ENCODE assay signal across 8 mouse cellular contexts in genomic region chr7:129592132-129592745, GRCm38 (mm10). TPM values are rescaled to one million over a fixed set of nuclear protein-coding genes. Genes with fewer than 3 reads are reported as not detected.
DNase-seq lines count a peak whose midpoint lies in the region; ATAC-seq and TF ChIP-seq lines count a peak whose summit lies in the region.

No protein-coding gene starts in this region.

- H3K36me3 ChIP-seq in kidney, embryonic 14.5 days (ENCODE audit: control insufficient read depth, insufficient read depth, low read length), result peaks cover 7% of the 10 kb centered on the region
- H3K36me3 ChIP-seq in hindbrain, embryonic 11.5 days (ENCODE audit: control insufficient read depth, insufficient read depth, low read length), result no peaks in the 10 kb centered on the region

- H3K9ac ChIP-seq in kidney, embryonic 14.5 days (ENCODE audit: low read depth, low read length), result peak overlapping the region; percentile 75
- peak overlapping the region; percentile 82 for H3K9ac ChIP-seq in hindbrain, embryonic 11.5 days (ENCODE audit: low read depth, low read length)

- peak overlapping the region; percentile 59 for H3K4me2 ChIP-seq in kidney, embryonic 14.5 days (replicated peaks; ENCODE audit: low read depth, low read length)
- H3K4me2 ChIP-seq in hindbrain, embryonic 11.5 days (replicated peaks; ENCODE audit: low read depth, low read length), result peak overlapping the region; percentile 51

- no peaks in the 10 kb centered on the region for H3K27me3 ChIP-seq in kidney, embryonic 14.5 days (ENCODE audit: control insufficient read depth, insufficient read depth, low read length)
- no peaks in the 10 kb centered on the region for H3K27me3 ChIP-seq in hindbrain, embryonic 11.5 days (ENCODE audit: control insufficient read depth, insufficient read depth, low read length)

- no peak; the same call in 1 of the 2 replicates for ATAC-seq in kidney, embryonic 14.5 days (ENCODE audit: low FRiP score, low TSS enrichment)
- peak; percentile 64 for ATAC-seq in hindbrain, embryonic 11.5 days (ENCODE audit: low FRiP score)
- ATAC-seq in megakaryocyte progenitor cell, adult 5-6 weeks (replicated peaks; ENCODE audit: poor library complexity), result peak; percentile 49

- peaks cover 3% of the 10 kb centered on the region; the same call in 1 of the 2 replicates for H3K4me1 ChIP-seq in kidney, embryonic 14.5 days (ENCODE audit: control insufficient read depth, insufficient read depth, low read length)
- no peaks in the 10 kb centered on the region for H3K4me1 ChIP-seq in bone marrow, adult 2 months (ENCODE audit: control insufficient read depth, insufficient read depth, low read length)
- no peaks in the 10 kb centered on the region for H3K4me1 ChIP-seq in hindbrain, embryonic 11.5 days (replicated peaks; ENCODE audit: control insufficient read depth, insufficient read depth, low read length)

- no peaks in the 10 kb centered on the region for H3K9me3 ChIP-seq in kidney, embryonic 14.5 days (ENCODE audit: control insufficient read depth, low read length)
- H3K9me3 ChIP-seq in hindbrain, embryonic 11.5 days (ENCODE audit: control insufficient read depth, low read length), result no peaks in the 10 kb centered on the region

- no peak for DNase-seq in kidney, postnatal 4 days
- DNase-seq in hindbrain, embryonic 11.5 days (ENCODE audit: low spot score), result no peak
- DNase-seq in adrenal gland, adult 8-10 months, result no peak
- no peak for DNase-seq in urinary bladder, postnatal 4 days (ENCODE audit: low spot score in 2 of 2)
- no peak for DNase-seq in ovary, postnatal 36 days (ENCODE audit: low spot score)

- TF ChIP-seq CTCF in bone marrow, adult 2 months (IDR thresholded peaks at IDR 0.05; ENCODE audit: control insufficient read depth, insufficient read depth, low read length), result no peak

- TF ChIP-seq POLR2A in bone marrow, adult 2 months (IDR thresholded peaks at IDR 0.05; ENCODE audit: borderline replicate concordance, control insufficient read depth, low read depth, low read length), result no peak

- under 1% methylated on average over 13 of the region's 13 CpGs for WGBS in kidney, embryonic 14.5 days
- 2% methylated on average over 13 of the region's 13 CpGs for WGBS in bone marrow, adult 2 months
- 2% methylated on average over 13 of the region's 13 CpGs for WGBS in hindbrain, embryonic 11.5 days

- peak overlapping the region; percentile 60 for H3K4me3 ChIP-seq in kidney, embryonic 14.5 days (ENCODE audit: low read length)
- peak overlapping the region; percentile 81 for H3K4me3 ChIP-seq in bone marrow, adult 2 months (replicated peaks; ENCODE audit: control insufficient read depth, low read depth, low read length)
- H3K4me3 ChIP-seq in hindbrain, embryonic 11.5 days (ENCODE audit: low read depth, low read length), result peak overlapping the region; percentile 66

- peak overlapping the region; percentile 92 for H3K27ac ChIP-seq in kidney, embryonic 14.5 days (ENCODE audit: low read depth, low read length)
- peak overlapping the region; percentile 88 for H3K27ac ChIP-seq in bone marrow, adult 2 months (ENCODE audit: control insufficient read depth, insufficient read depth, low read depth, low read length, poor library complexity)
- H3K27ac ChIP-seq in hindbrain, embryonic 11.5 days (ENCODE audit: low read depth, low read length), result peak overlapping the region; percentile 82

RNA-seq across cellular contexts. Expression of gene Wdr11, which starts 0.6 kb away (rescaled TPM):
- 34.1 and 49.5 TPM in 2 replicates for polyA plus RNA-seq in kidney, embryonic 14.5 days (2014; fragmentation: Nextera tagmentation; extraction: Ambion mirVana)
- polyA plus RNA-seq in bone marrow, adult 2 months (2011; ENCODE audit: insufficient read depth, insufficient read length, low replicate concordance, missing spikeins), result 8.6 and 13.7 TPM in 2 replicates
- 34.0 and 35.6 TPM in 2 replicates for polyA plus RNA-seq in hindbrain, embryonic 11.5 days (2014; fragmentation: Nextera tagmentation; extraction: Ambion mirVana)
- total RNA-seq in megakaryocyte progenitor cell, adult 5-6 weeks (2015), result 30.5 and 39.8 TPM in 2 replicates
- total RNA-seq in megakaryocyte progenitor cell, adult 5-6 weeks (2017), result 20.2 and 27.0 TPM in 2 replicates
- total RNA-seq in adrenal gland, adult 8-10 months (2022), result 10 to 100 TPM; 49.8 to 56.5 (median 53.0) TPM
